Mouse (Mus musculus): ENCODE data around the gene Dus3l. TPM values are rescaled to one million over a fixed set of nuclear protein-coding genes. Genes with fewer than 3 reads are reported as not detected.

Gene Dus3l
- polyA plus RNA-seq, 1 experiment from 2014 or later = 42.3 TPM

GRCm38 (mm10) chr17:56723419-56724161 is 41.0 kb upstream of the Dus3l start:
- Histone ChIP-seq H3K27ac (ENCODE audit: low read depth) (no peak overlapping the region), H3K4me1 (ENCODE audit: insufficient read depth) (peaks cover 14% of the 10 kb centered on the region), H3K9ac (no peak overlapping the region), H3K4me3 (ENCODE audit: low read depth, low read length) (no peak overlapping the region), H3K4me2 (no peak overlapping the region), H3K27me3 (ENCODE audit: insufficient read depth, low read length) (no peaks in the 10 kb centered on the region), H3K9me3 (ENCODE audit: low read depth, low read length) (no peaks in the 10 kb centered on the region), H3K36me3 (ENCODE audit: insufficient read depth) (peaks cover 36% of the 10 kb centered on the region)
- ATAC-seq (ENCODE audit: insufficient read depth) (no peak), DNase-seq (no peak)
- 64% methylated on average over 11 of the region's 11 CpGs for WGBS
- TF ChIP-seq CTCF (IDR thresholded peaks at IDR 0.05; ENCODE audit: low read depth) = 0 out of 2 replicates have a peak, but pooled peaks have one; percentile 25

DNA sequence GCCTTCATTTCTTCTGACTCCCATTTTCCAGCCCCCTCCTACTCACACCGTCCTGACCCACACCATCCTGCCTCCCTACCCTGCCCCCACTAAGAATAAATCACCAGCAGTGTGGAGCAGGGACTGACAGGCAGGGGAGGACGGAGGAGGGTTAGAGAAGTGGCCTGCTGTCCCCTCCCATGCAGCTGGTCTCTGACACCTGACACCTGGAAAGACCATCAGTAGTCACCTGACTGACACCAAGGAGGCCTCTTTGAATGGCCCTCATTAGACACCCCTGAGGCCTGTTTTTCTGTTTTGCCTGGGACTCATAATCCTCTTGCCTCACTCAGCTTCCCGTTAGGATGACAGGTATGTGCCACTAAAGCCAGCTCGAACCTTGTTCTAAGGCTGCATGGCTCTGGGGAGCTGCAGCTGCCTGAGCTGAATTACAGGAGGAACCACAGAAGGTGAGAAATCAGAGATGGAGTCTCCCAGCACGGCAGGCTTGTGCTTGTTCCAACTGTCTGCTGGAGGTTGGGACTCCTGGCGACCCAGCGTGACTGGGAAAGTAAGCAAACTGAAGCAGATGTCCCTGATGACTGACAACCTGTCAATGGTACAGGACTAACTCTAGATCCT is 37.4 kb upstream of the Dus3l start:
- peak; percentile 32 for ATAC-seq (ENCODE audit: insufficient read depth)
- no peak for TF ChIP-seq CTCF (IDR thresholded peaks at IDR 0.05; ENCODE audit: low read depth)
- no peak overlapping the region for H3K9ac ChIP-seq
- 10% methylated on average over 7 of the region's 7 CpGs for WGBS
- DNase-seq = no peak
- peak overlapping the region; percentile 54; the same call in 1 of the 2 replicates for H3K27ac ChIP-seq (ENCODE audit: low read depth)
- peaks cover 20% of the 10 kb centered on the region for H3K36me3 ChIP-seq (ENCODE audit: insufficient read depth)
- no peak overlapping the region for H3K4me3 ChIP-seq (ENCODE audit: low read depth, low read length)
- no peak overlapping the region for H3K4me2 ChIP-seq
- no peaks in the 10 kb centered on the region for H3K27me3 ChIP-seq (ENCODE audit: insufficient read depth, low read length)
- no peaks in the 10 kb centered on the region for H3K9me3 ChIP-seq (ENCODE audit: low read depth, low read length)
- H3K4me1 ChIP-seq (ENCODE audit: insufficient read depth) = peaks cover 18% of the 10 kb centered on the region

- TF ChIP-seq CTCF (IDR thresholded peaks at IDR 0.05; ENCODE audit: low read depth) = no peak
- Histone ChIP-seq H3K36me3 (ENCODE audit: insufficient read depth) (peaks cover 15% of the 10 kb centered on the region), H3K9ac (no peak overlapping the region), H3K4me2 (peak overlapping the region; percentile 10), H3K27ac (ENCODE audit: low read depth) (peak overlapping the region; percentile 54; the same call in 1 of the 2 replicates), H3K4me1 (ENCODE audit: insufficient read depth) (peaks cover 18% of the 10 kb centered on the region), H3K9me3 (ENCODE audit: low read depth, low read length) (no peaks in the 10 kb centered on the region), H3K4me3 (ENCODE audit: low read depth, low read length) (no peak overlapping the region), H3K27me3 (ENCODE audit: insufficient read depth, low read length) (no peaks in the 10 kb centered on the region)
- 11% methylated on average over 12 of the region's 12 CpGs for WGBS
- peak; percentile 5; the same call in 1 of the 2 replicates for ATAC-seq (ENCODE audit: insufficient read depth)
- DNase-seq = peak; percentile 36
Observed at GRCm38 (mm10) chr17:56727659-56728058, 36.9 kb upstream of the Dus3l start.

GRCm38 (mm10) chr17:56728117-56728516 is 36.4 kb upstream of the Dus3l start:
- peaks cover 10% of the 10 kb centered on the region for H3K36me3 ChIP-seq (ENCODE audit: insufficient read depth)
- H3K27me3 ChIP-seq (ENCODE audit: insufficient read depth, low read length) = no peaks in the 10 kb centered on the region
- WGBS = 7% methylated on average over 12 of the region's 12 CpGs
- peaks cover 18% of the 10 kb centered on the region for H3K4me1 ChIP-seq (ENCODE audit: insufficient read depth)
- H3K9ac ChIP-seq = peak overlapping the region; percentile 33; the same call in 1 of the 2 replicates
- ATAC-seq (ENCODE audit: insufficient read depth) = peak; percentile 67
- H3K9me3 ChIP-seq (ENCODE audit: low read depth, low read length) = no peaks in the 10 kb centered on the region
- DNase-seq = peak; percentile 76
- no peak overlapping the region for H3K4me3 ChIP-seq (ENCODE audit: low read depth, low read length)
- peak overlapping the region; percentile 54; the same call in 1 of the 2 replicates for H3K27ac ChIP-seq (ENCODE audit: low read depth)
- 0 out of 2 replicates have a peak, but pooled peaks have one; percentile 3 for TF ChIP-seq CTCF (IDR thresholded peaks at IDR 0.05; ENCODE audit: low read depth)
- H3K4me2 ChIP-seq = peak overlapping the region; percentile 10; the same call in 1 of the 2 replicates

DNA sequence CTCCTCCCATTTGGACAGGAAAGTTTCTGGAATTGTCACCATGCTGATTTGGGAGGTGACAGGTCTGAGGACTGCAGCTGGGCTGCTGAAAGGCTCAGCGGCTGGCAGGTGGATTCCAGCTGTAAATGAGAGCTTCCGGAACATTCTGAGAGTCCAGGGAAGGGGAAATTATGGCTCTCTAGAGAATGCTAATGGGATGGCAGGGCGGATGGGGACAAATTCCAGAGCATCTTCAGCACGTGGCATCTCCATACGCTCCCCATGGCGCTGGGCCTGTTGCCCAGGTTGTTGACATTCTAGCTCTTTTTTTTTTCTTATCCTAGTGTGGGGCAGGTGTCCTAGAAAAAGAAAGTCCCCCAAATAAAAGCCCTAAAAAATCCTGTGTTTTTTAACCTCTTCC is 35.4 kb upstream of the Dus3l start:
- H3K27ac ChIP-seq (ENCODE audit: low read depth) = 0 out of 2 replicates have a peak overlapping the region, but pooled peaks have one; percentile 38
- H3K9me3 ChIP-seq (ENCODE audit: low read depth, low read length) = no peaks in the 10 kb centered on the region
- TF ChIP-seq CTCF (IDR thresholded peaks at IDR 0.05; ENCODE audit: low read depth) = no peak
- WGBS = 44% methylated on average over 6 of the region's 6 CpGs
- H3K4me2 ChIP-seq = no peak overlapping the region
- H3K4me1 ChIP-seq (ENCODE audit: insufficient read depth) = peaks cover 18% of the 10 kb centered on the region
- no peak for DNase-seq
- no peak overlapping the region for H3K4me3 ChIP-seq (ENCODE audit: low read depth, low read length)
- ATAC-seq (ENCODE audit: insufficient read depth) = no peak
- no peaks in the 10 kb centered on the region for H3K27me3 ChIP-seq (ENCODE audit: insufficient read depth, low read length)
- no peaks in the 10 kb centered on the region for H3K36me3 ChIP-seq (ENCODE audit: insufficient read depth)
- no peak overlapping the region for H3K9ac ChIP-seq

- no peak for TF ChIP-seq CTCF (IDR thresholded peaks at IDR 0.05; ENCODE audit: low read depth)
- no peak overlapping the region for H3K9ac ChIP-seq
- no peak overlapping the region for H3K27ac ChIP-seq (ENCODE audit: low read depth)
- H3K4me2 ChIP-seq = no peak overlapping the region
- WGBS = 57% methylated on average over 2 of the region's 2 CpGs
- no peaks in the 10 kb centered on the region for H3K36me3 ChIP-seq (ENCODE audit: insufficient read depth)
- H3K4me3 ChIP-seq (ENCODE audit: low read depth, low read length) = no peak overlapping the region
- peaks cover 18% of the 10 kb centered on the region for H3K4me1 ChIP-seq (ENCODE audit: insufficient read depth)
- no peaks in the 10 kb centered on the region for H3K9me3 ChIP-seq (ENCODE audit: low read depth, low read length)
- ATAC-seq (ENCODE audit: insufficient read depth) (no peak), DNase-seq (no peak)
- no peaks in the 10 kb centered on the region for H3K27me3 ChIP-seq (ENCODE audit: insufficient read depth, low read length)
Observed at GRCm38 (mm10) chr17:56729656-56730055, 34.9 kb upstream of the Dus3l start.

DNA sequence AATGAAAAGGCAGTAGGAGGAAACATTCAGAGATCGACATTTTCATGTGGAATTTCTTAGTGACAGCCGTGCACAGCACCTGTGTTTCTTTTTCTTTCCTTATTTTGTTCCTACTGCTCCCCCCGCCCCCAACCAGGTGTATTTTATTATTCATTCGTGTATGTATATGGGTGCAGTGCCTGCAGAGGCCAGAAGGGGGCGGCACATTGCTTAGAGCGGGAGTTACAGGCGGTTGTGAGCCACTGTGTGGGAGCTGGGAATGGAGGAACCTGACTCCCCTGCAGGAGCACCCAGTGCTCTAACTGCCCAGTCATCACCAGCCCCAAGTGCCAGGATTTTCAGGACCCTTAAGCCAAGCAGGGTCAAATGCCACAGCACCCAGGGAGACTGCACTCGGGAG is 28.0 kb upstream of the Dus3l start:
- H3K4me1 ChIP-seq (ENCODE audit: insufficient read depth) = no peaks in the 10 kb centered on the region
- no peak overlapping the region for H3K9ac ChIP-seq
- WGBS = 39% methylated on average over 8 of the region's 8 CpGs
- DNase-seq = peak; percentile 19
- H3K4me2 ChIP-seq = no peak overlapping the region
- H3K9me3 ChIP-seq (ENCODE audit: low read depth, low read length) = no peaks in the 10 kb centered on the region
- no peak for ATAC-seq (ENCODE audit: insufficient read depth)
- no peak overlapping the region for H3K4me3 ChIP-seq (ENCODE audit: low read depth, low read length)
- no peak overlapping the region for H3K27ac ChIP-seq (ENCODE audit: low read depth)
- no peaks in the 10 kb centered on the region for H3K27me3 ChIP-seq (ENCODE audit: insufficient read depth, low read length)
- TF ChIP-seq CTCF (IDR thresholded peaks at IDR 0.05; ENCODE audit: low read depth) = peak; percentile 56
- H3K36me3 ChIP-seq (ENCODE audit: insufficient read depth) = no peaks in the 10 kb centered on the region

All from lung, embryonic 14.5 days (tissue).